Mouse (Mus musculus): ENCODE data around the gene Pard3.

The Pard3 gene

GRCm38 (mm10) chr8:127087434-127087833 is 23.7 kb downstream of the Pard3 start:
- no peak for DNase-seq (ENCODE audit: low spot score)

DNA sequence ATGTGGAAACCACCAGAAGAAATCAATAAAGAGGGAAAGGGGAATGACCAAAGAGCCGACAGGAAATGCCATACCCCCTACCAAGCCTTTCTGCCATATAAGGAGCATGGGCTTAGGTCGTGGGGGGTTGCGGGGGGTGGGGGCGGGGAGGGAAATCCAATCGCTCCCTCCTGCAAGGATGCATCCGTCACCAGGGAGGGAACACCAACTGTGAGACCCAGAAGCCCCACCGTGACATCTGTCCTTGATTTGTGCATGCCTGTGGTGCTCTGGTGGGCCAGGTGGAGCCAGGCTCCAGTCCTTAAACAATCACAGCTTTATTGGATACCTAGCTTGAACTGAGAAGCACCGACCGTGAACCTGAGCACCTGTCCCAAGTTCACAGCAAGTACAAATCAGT is 24.7 kb downstream of the Pard3 start:
- no peak for DNase-seq (ENCODE audit: low spot score)

DNA sequence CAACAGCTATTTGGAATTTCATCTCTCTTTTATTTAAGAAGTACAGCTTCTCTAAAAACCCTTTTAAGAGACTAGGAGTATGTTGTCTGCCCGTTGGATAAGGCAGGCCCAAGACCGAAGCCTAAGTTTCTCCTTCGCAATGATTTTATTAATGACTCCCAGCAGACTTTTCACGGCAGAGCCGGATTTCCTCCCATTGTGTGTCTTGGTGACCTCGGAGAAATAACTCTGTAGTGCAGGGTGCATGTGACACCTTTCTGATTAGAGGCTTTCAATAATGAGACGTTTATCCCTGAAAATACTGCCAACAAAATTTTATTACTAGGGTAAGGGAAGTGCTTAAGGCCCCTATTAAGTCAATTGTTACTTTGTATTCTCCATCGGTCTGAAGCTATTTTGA is 25.3 kb downstream of the Pard3 start:
- no peak for DNase-seq (ENCODE audit: low spot score)

- no peak for DNase-seq (ENCODE audit: low spot score)
These were observed 26.7 kb downstream of the Pard3 start for GRCm38 (mm10) chr8:127090435-127090834.

- DNase-seq (ENCODE audit: low spot score) = no peak
These were observed 28.2 kb downstream of the Pard3 start for GRCm38 (mm10) chr8:127091936-127092335.

GRCm38 (mm10) chr8:127092383-127093112 is 28.9 kb downstream of the Pard3 start:
- no peak for DNase-seq (ENCODE audit: low spot score)

GRCm38 (mm10) chr8:127093113-127093426 is 29.4 kb downstream of the Pard3 start:
- DNase-seq (ENCODE audit: low spot score) = no peak

GRCm38 (mm10) chr8:127095763-127096162 is 32.1 kb downstream of the Pard3 start:
- peak; percentile 32 for DNase-seq (ENCODE audit: low spot score)

DNA sequence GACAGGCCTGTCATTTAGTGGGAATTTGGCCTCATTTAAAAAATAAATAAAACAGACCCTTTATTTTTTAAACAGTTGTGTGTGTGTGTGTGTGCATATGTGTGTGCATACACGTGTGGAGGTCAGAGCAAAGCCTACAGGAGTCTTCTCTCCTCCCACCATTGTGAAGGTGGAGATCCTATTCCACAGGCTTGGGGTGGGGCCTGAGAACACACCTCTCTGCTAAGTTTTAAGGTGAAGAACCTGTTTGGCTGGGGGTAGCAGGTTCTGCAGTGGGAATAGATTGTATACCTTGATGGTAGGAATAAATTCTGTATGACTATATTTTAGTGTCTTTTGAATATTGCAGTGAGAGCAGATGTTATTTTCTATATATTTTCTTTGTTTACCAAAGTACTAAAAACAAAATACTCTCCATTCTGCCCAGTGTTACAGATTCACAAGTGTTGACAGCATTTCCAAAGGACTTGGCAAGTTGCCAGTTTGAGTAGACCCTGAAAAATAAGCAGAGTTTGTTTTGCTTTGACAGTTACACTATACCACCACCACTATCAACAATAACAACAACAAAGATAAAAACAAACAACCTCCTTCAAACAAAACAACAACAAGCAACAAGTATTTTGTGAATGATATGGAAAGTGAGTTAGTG is 35.9 kb downstream of the Pard3 start:
- DNase-seq (ENCODE audit: low spot score) = no peak

DNA sequence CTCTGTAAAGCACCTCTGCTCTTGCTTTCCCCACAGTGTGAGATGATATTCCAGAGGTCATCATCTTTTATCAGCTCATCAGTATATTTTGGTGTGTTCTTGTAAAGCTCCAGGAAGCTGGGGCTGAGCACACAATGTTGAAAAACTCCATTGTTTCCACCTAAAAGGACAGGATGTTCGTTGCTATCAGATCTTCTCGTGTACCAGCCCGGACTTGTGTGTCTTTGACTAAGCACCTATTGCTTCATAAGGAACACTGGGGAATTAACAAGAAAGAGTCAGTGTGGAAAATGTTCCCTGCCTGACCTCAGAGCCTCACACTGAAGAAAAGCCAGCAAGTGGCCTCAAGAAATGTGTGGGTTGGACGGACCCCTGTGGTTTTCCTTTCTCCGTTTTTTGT is 39.6 kb downstream of the Pard3 start:
- peak; percentile 58 for DNase-seq (ENCODE audit: low spot score)

DNA sequence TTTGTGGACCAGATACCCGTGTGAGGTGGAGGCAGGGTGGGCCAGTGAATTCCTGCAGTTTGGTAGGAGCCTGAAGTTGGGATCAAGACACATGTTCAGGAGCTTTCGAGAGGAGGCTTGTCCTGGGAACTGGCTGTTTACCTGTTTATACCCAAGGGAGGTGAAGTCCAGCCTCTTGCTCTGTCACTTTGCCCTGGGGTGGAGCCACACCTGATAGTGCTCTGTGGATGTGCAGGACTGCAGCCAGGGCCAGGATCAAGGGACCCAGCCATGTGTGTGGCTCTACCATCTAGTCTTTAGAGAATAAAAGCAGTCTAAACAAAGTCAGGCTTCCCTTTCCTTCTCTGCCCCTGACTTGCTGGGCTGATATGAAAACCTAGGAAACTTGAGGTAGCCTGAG is 40.9 kb downstream of the Pard3 start:
- DNase-seq (ENCODE audit: low spot score) = no peak

DNA sequence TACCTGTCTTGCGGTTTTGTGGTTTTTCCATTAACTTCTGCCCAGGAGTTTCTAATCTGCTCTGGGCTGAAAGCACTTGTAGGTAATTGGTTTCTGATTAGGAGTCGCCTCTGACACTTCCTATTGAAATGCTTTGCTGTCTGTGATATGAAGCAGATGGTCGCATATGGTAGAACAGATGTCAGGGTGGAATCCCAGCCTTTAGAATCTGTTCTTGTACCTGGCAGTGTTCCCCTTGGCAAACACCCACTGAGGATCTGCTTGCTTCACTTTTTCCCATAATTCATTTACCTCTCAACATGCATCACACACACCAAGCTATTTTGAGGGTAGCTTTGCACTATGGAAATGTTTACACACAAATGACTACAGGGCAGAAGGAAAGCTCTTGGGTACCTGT is 44.2 kb downstream of the Pard3 start:
- DNase-seq (ENCODE audit: low spot score) = no peak

GRCm38 (mm10) chr8:127113209-127113608 is 49.5 kb downstream of the Pard3 start:
- DNase-seq (ENCODE audit: low spot score) = no peak

GRCm38 (mm10) chr8:127115837-127116236 is 52.1 kb downstream of the Pard3 start:
- no peak for DNase-seq (ENCODE audit: low spot score)

DNA sequence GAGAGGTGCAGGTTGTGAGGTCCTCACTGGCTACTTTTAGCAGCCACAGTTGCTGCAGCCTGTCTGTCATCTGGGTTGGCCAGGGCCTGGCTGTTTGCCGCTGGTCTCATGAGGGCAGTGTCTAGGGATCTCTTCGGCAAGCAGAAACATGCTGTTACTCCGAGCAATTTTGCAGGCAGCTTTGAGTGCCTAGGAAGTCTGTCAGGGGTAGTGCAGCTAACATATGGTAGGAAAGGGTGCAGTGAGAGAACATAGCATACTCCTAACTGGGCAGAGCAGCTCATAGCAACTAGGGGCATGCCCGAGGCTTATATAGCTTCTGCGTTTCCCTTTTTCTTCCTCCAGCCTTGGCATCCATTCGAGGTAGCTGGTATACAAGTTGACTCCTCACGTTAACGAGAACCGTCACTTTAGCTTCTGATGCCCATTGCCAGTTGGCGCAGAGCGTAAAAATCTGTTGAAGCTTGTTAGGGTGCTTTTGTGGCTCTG is 54.7 kb downstream of the Pard3 start:
- no peak for DNase-seq (ENCODE audit: low spot score)

DNA sequence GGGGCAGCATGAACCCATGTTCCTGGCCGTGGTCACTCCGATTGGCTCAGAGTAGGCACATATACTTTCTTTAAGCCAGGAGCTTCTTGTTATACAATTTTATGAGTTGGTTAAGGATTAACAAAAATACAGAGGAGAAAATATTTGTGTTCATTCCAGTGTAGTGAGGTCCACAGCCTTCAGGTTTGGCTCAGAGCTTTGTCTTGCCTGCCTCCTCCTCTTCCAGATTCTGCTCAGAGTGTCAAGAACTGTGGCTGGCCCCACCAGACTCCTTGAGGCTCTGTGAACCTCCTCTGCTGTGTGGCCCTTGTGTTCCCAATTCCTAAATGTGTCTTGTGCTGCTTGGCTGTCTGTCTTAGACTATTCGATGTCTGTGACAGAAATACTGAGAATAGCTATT is 59.7 kb downstream of the Pard3 start:
- no peak for DNase-seq (ENCODE audit: low spot score)

- no peak for DNase-seq (ENCODE audit: low spot score)
These were observed 61.1 kb downstream of the Pard3 start for GRCm38 (mm10) chr8:127124795-127125194.

GRCm38 (mm10) chr8:127125686-127126683 is 62.3 kb downstream of the Pard3 start:
- no peak for DNase-seq (ENCODE audit: low spot score)

- no peak for DNase-seq (ENCODE audit: low spot score)
These were observed 65.2 kb downstream of the Pard3 start for GRCm38 (mm10) chr8:127128781-127129396.

DNA sequence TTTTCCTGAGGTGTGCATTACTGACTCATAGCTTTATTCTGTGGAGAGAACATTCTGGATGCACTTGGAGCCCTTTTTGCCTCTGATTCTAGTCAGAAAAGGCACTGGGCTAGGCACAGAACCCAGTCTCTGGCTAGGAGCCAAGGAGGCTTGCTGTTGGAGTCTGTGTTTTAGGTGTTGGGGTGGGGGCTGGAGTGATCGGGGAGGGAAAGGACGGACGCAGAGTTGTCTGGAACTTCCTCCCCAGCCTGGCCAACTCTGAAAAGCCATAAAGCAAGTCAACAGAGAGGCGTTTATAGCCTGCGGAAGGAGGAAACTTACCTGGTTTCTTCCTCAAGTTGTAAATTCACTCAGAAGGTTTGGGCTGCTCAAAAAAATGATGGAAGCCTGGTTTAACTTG is 70.6 kb downstream of the Pard3 start:
- no peak for DNase-seq (ENCODE audit: low spot score)

- DNase-seq (ENCODE audit: low spot score) = no peak
These were observed 72.5 kb downstream of the Pard3 start for GRCm38 (mm10) chr8:127136201-127136600.

- DNase-seq (ENCODE audit: low spot score) = no peak
These were observed 73.1 kb downstream of the Pard3 start for GRCm38 (mm10) chr8:127136781-127137180.
